10 mouse cellular contexts compared by ENCODE assay signal in genomic region chrX:17520086-17520485, GRCm38 (mm10). TPM values are rescaled to one million over a fixed set of nuclear protein-coding genes. Genes with fewer than 3 reads are reported as not detected.
DNase-seq lines count a peak whose midpoint lies in the region; ATAC-seq and TF ChIP-seq lines count a peak whose summit lies in the region.
"Had no signal": no experiment of that assay in that cellular context is flagged by ENCODE, and none has a peak within 500 bp of the region (broad histone marks: within the 10 kb centered on the region; RNA-seq: fewer than 3 reads in every experiment).

No protein-coding gene starts in this region.

- no peak overlapping the region for H3K4me2 ChIP-seq in kidney, embryonic 16.5 days (replicated peaks; ENCODE audit: low read depth, low read length)
- H3K4me2 ChIP-seq in midbrain, embryonic 15.5 days = no peak overlapping the region
- H3K4me2 ChIP-seq: liver, embryonic 13.5 days had no signal

- no peaks in the 10 kb centered on the region for H3K36me3 ChIP-seq in kidney, adult 2 months (ENCODE audit: control insufficient read depth, insufficient read depth, low read length)
- H3K36me3 ChIP-seq in kidney, embryonic 16.5 days (ENCODE audit: insufficient read depth, low read length) = no peaks in the 10 kb centered on the region
- no peaks in the 10 kb centered on the region for H3K36me3 ChIP-seq in midbrain, embryonic 15.5 days (replicated peaks)
- H3K36me3 ChIP-seq: liver, embryonic 13.5 days had no signal

- no peak for TF ChIP-seq CTCF in kidney, adult 2 months (conservative IDR thresholded peaks at IDR 0.05; ENCODE audit: insufficient read depth, insufficient read length, low read depth, low read length)

- no peaks in the 10 kb centered on the region for H3K27me3 ChIP-seq in kidney, adult 2 months (replicated peaks; ENCODE audit: control insufficient read depth, insufficient read depth, low read length)
- H3K27me3 ChIP-seq in kidney, embryonic 16.5 days (ENCODE audit: insufficient read depth, low read length) = no peaks in the 10 kb centered on the region
- H3K27me3 ChIP-seq in midbrain, embryonic 15.5 days (replicated peaks) = no peaks in the 10 kb centered on the region
- H3K27me3 ChIP-seq: liver, embryonic 13.5 days had no signal

- H3K4me1 ChIP-seq in kidney, adult 2 months (ENCODE audit: control insufficient read depth, insufficient read depth, low read length) = no peaks in the 10 kb centered on the region
- H3K4me1 ChIP-seq in kidney, embryonic 16.5 days (ENCODE audit: insufficient read depth, low read length) = no peaks in the 10 kb centered on the region
- H3K4me1 ChIP-seq in midbrain, embryonic 15.5 days = no peaks in the 10 kb centered on the region
- H3K4me1 ChIP-seq: liver, embryonic 13.5 days had no signal

- ATAC-seq in kidney, embryonic 16.5 days (ENCODE audit: low FRiP score, low TSS enrichment) = no peak
- peak; percentile 36; the same call in 1 of the 2 replicates for ATAC-seq in common myeloid progenitor, adult 5-6 weeks (replicated peaks; ENCODE audit: low read depth, poor library complexity, severe bottlenecking)
- no peak for ATAC-seq in midbrain, embryonic 15.5 days (replicated peaks)

- H3K27ac ChIP-seq in kidney, adult 2 months (ENCODE audit: insufficient read depth, low read depth, low read length) = no peak overlapping the region
- H3K27ac ChIP-seq in kidney, embryonic 16.5 days (ENCODE audit: low read length) = no peak overlapping the region
- H3K27ac ChIP-seq in midbrain, embryonic 15.5 days = no peak overlapping the region
- H3K27ac ChIP-seq: liver, embryonic 13.5 days had no signal

- no peak for TF ChIP-seq POLR2A in kidney, adult 2 months (IDR thresholded peaks at IDR 0.05; ENCODE audit: low read depth, low read length)

- no peak overlapping the region for H3K4me3 ChIP-seq in kidney, adult 2 months (ENCODE audit: insufficient read depth, low read depth, low read length)
- no peak overlapping the region for H3K4me3 ChIP-seq in kidney, embryonic 16.5 days (ENCODE audit: low read length)
- no peak overlapping the region for H3K4me3 ChIP-seq in midbrain, embryonic 15.5 days
- H3K4me3 ChIP-seq: liver, embryonic 13.5 days had no signal

- no peak overlapping the region for H3K9ac ChIP-seq in kidney, embryonic 16.5 days (replicated peaks; ENCODE audit: low read length)
- H3K9ac ChIP-seq in midbrain, embryonic 15.5 days = no peak overlapping the region
- H3K9ac ChIP-seq: liver, embryonic 13.5 days had no signal

- peak; percentile 9 for DNase-seq in adrenal gland, adult 8-10 months
- DNase-seq in adrenal gland, adult 18-20 months (ENCODE audit: low spot score in 2 of 2) = no peak
- DNase-seq in kidney, adult 2 months = peak; percentile 7
- DNase-seq in lung, postnatal 36 days = peak; percentile 63
- no peak for DNase-seq in spleen, postnatal 4 days (ENCODE audit: low spot score in 2 of 2)
- DNase-seq: liver, embryonic 13.5 days; midbrain, embryonic 14.5 days had no signal

- H3K9me3 ChIP-seq in kidney, embryonic 16.5 days (ENCODE audit: low read length) = no peaks in the 10 kb centered on the region
- H3K9me3 ChIP-seq in midbrain, embryonic 15.5 days = no peaks in the 10 kb centered on the region
- H3K9me3 ChIP-seq: liver, embryonic 13.5 days had no signal

RNA-seq across cellular contexts. Expression of gene Fundc1, which starts 52.0 kb away (rescaled TPM):
- total RNA-seq in adrenal gland, adult 8-10 months (2022) = 10 to 100 TPM; 52.7 to 78.9 (median 66.9) TPM
- 10 to 100 TPM; 42.5 to 66.9 TPM for total RNA-seq in adrenal gland, adult 18-20 months (2021)
- 14.3 and 19.0 TPM in 2 replicates for polyA plus RNA-seq in kidney, adult 2 months (2012; rRNA removed)
- 64.4 and 66.1 TPM in 2 replicates for polyA plus RNA-seq in kidney, embryonic 16.5 days (2015; fragmentation: Nextera tagmentation; extraction: Ambion mirVana)
- total RNA-seq in common myeloid progenitor, adult 5-6 weeks (2017) = 42.9 and 44.8 TPM in 2 replicates
- 58.9 and 59.8 TPM in 2 replicates for polyA plus RNA-seq in midbrain, embryonic 15.5 days (2015; fragmentation: Nextera tagmentation; extraction: Ambion mirVana)

Comparison
In these comparisons a context has a peak if more than half of its experiments do, and no peak if none do; other contexts are left out.
1. DNase-seq: peak in adrenal gland, adult 8-10 months (single experiment), kidney, adult 2 months (single experiment) and lung, postnatal 36 days (single experiment); none in adrenal gland, adult 18-20 months (0 of 2) and spleen, postnatal 4 days (0 of 2).